Mouse (Mus musculus): ENCODE measurements at regions not wholly inside any gene's neighbourhood (a gene's known extent, or its start where the extent isn't known, plus 50 kb on each side); places are given as distances from the start of the nearest gene placed in this dataset.

- no peak for ATAC-seq (ENCODE audit: low read depth)
- Histone ChIP-seq H3K4me1 (replicated peaks) (peaks cover 26% of the 10 kb centered on the region), H3K4me2 (no peak overlapping the region), H3K9ac (no peak overlapping the region), H3K4me3 (no peak overlapping the region), H3K36me3 (no peaks in the 10 kb centered on the region), H3K27me3 (peaks cover 19% of the 10 kb centered on the region), H3K9me3 (no peaks in the 10 kb centered on the region), H3K27ac (replicated peaks) (no peak overlapping the region)
- 74% methylated on average over 6 of the region's 6 CpGs for WGBS
These were observed 317.2 kb downstream of the Cd83 start for GRCm38 (mm10) chr13:44101806-44102205.

- WGBS: 57% methylated on average over 4 of the region's 4 CpGs
These were observed 317.7 kb downstream of the Cd83 start for GRCm38 (mm10) chr13:44102257-44102656.

GRCm38 (mm10) chr13:44103340-44103739 lies 318.8 kb downstream of the Cd83 start:
- Histone ChIP-seq H3K27me3 (peaks cover 19% of the 10 kb centered on the region), H3K9ac (no peak overlapping the region)

More at GRCm38 (mm10) chr13:44102257-44102656, 317.7 kb downstream of the Cd83 start:
- no peak overlapping the region for H3K9ac ChIP-seq
- peaks cover 19% of the 10 kb centered on the region for H3K27me3 ChIP-seq
- no peaks in the 10 kb centered on the region for H3K9me3 ChIP-seq
- no peak overlapping the region for H3K4me2 ChIP-seq
- H3K4me3 ChIP-seq: no peak overlapping the region
- H3K36me3 ChIP-seq: no peaks in the 10 kb centered on the region
- H3K4me1 ChIP-seq (replicated peaks): peaks cover 26% of the 10 kb centered on the region
- ATAC-seq (ENCODE audit: low read depth): no peak
- H3K27ac ChIP-seq (replicated peaks): no peak overlapping the region

GRCm38 (mm10) chr13:44105161-44105560 lies 320.6 kb downstream of the Cd83 start:
- H3K9me3 ChIP-seq: no peaks in the 10 kb centered on the region
- ATAC-seq (ENCODE audit: low read depth): no peak
- H3K4me3 ChIP-seq: no peak overlapping the region
- no peak overlapping the region for H3K9ac ChIP-seq
- H3K36me3 ChIP-seq: no peaks in the 10 kb centered on the region
- H3K4me1 ChIP-seq (replicated peaks): peaks cover 34% of the 10 kb centered on the region
- WGBS: 69% methylated on average over 5 of the region's 5 CpGs
- H3K27ac ChIP-seq (replicated peaks): no peak overlapping the region
- H3K4me2 ChIP-seq: no peak overlapping the region
- H3K27me3 ChIP-seq: peaks cover 19% of the 10 kb centered on the region

More at GRCm38 (mm10) chr13:44103340-44103739, 318.8 kb downstream of the Cd83 start:
- Histone ChIP-seq H3K4me3 (no peak overlapping the region), H3K36me3 (no peaks in the 10 kb centered on the region), H3K4me1 (replicated peaks) (peaks cover 29% of the 10 kb centered on the region), H3K4me2 (no peak overlapping the region), H3K27ac (replicated peaks) (no peak overlapping the region), H3K9me3 (no peaks in the 10 kb centered on the region)
- 97% methylated on average over 7 of the region's 7 CpGs for WGBS
- ATAC-seq (ENCODE audit: low read depth): no peak

- no peak overlapping the region for H3K27ac ChIP-seq (replicated peaks)
- H3K27me3 ChIP-seq: peaks cover 10% of the 10 kb centered on the region; the same call in 1 of the 2 replicates
- H3K4me2 ChIP-seq: no peak overlapping the region
- no peak overlapping the region for H3K9ac ChIP-seq
- H3K4me3 ChIP-seq: no peak overlapping the region
- H3K36me3 ChIP-seq: no peaks in the 10 kb centered on the region
- 45% methylated on average over 11 of the region's 11 CpGs for WGBS
- no peaks in the 10 kb centered on the region for H3K9me3 ChIP-seq
- ATAC-seq (ENCODE audit: low read depth): no peak
- H3K4me1 ChIP-seq (replicated peaks): peaks cover 22% of the 10 kb centered on the region
These were observed 324.1 kb downstream of the Cd83 start for GRCm38 (mm10) chr13:44108695-44109094.

GRCm38 (mm10) chr13:44113043-44113442 lies 328.5 kb downstream of the Cd83 start:
- no peak overlapping the region for H3K4me3 ChIP-seq
- WGBS: 90% methylated on average over 5 of the region's 5 CpGs
- no peaks in the 10 kb centered on the region for H3K27me3 ChIP-seq
- H3K4me1 ChIP-seq (replicated peaks): peaks cover 27% of the 10 kb centered on the region
- no peak for ATAC-seq (ENCODE audit: low read depth)
- H3K9ac ChIP-seq: no peak overlapping the region
- no peak overlapping the region for H3K27ac ChIP-seq (replicated peaks)
- no peaks in the 10 kb centered on the region for H3K36me3 ChIP-seq
- H3K9me3 ChIP-seq: no peaks in the 10 kb centered on the region
- H3K4me2 ChIP-seq: no peak overlapping the region

GRCm38 (mm10) chr13:44114856-44115255 lies 330.3 kb downstream of the Cd83 start:
- Histone ChIP-seq H3K36me3 (no peaks in the 10 kb centered on the region), H3K27me3 (no peaks in the 10 kb centered on the region), H3K4me3 (no peak overlapping the region), H3K4me1 (replicated peaks) (peaks cover 11% of the 10 kb centered on the region), H3K27ac (replicated peaks) (no peak overlapping the region), H3K4me2 (no peak overlapping the region), H3K9me3 (no peaks in the 10 kb centered on the region), H3K9ac (no peak overlapping the region)
- WGBS: 94% methylated on average over 5 of the region's 5 CpGs
- no peak for ATAC-seq (ENCODE audit: low read depth)

- no peak for ATAC-seq (ENCODE audit: low read depth)
- Histone ChIP-seq H3K27ac (replicated peaks) (no peak overlapping the region), H3K4me1 (replicated peaks) (peaks cover 17% of the 10 kb centered on the region), H3K36me3 (no peaks in the 10 kb centered on the region), H3K4me3 (no peak overlapping the region), H3K4me2 (no peak overlapping the region), H3K9ac (no peak overlapping the region), H3K27me3 (no peaks in the 10 kb centered on the region), H3K9me3 (no peaks in the 10 kb centered on the region)
- 82% methylated on average over 9 of the region's 9 CpGs for WGBS
These were observed 333.3 kb downstream of the Cd83 start for GRCm38 (mm10) chr13:44117841-44118240.

- Histone ChIP-seq H3K4me2 (no peak overlapping the region), H3K27me3 (no peaks in the 10 kb centered on the region), H3K4me3 (no peak overlapping the region), H3K36me3 (no peaks in the 10 kb centered on the region), H3K9ac (no peak overlapping the region), H3K4me1 (replicated peaks) (peaks cover 17% of the 10 kb centered on the region), H3K27ac (replicated peaks) (no peak overlapping the region), H3K9me3 (no peaks in the 10 kb centered on the region)
- ATAC-seq (ENCODE audit: low read depth): no peak
- WGBS: 87% methylated on average over 6 of the region's 6 CpGs
These were observed 334.3 kb downstream of the Cd83 start for GRCm38 (mm10) chr13:44118846-44119245.

- H3K27ac ChIP-seq (replicated peaks): peak overlapping the region; percentile 79
- H3K27me3 ChIP-seq: no peaks in the 10 kb centered on the region
- H3K9ac ChIP-seq: no peak overlapping the region
- no peak overlapping the region for H3K4me3 ChIP-seq
- ATAC-seq (ENCODE audit: low read depth): peak; percentile 73; the same call in 1 of the 2 replicates
- peaks cover 17% of the 10 kb centered on the region for H3K4me1 ChIP-seq (replicated peaks)
- H3K9me3 ChIP-seq: no peaks in the 10 kb centered on the region
- 0 out of 2 replicates have a peak overlapping the region, but pooled peaks have one; percentile 16 for H3K4me2 ChIP-seq
- WGBS: 14% methylated on average over 7 of the region's 8 CpGs
- no peaks in the 10 kb centered on the region for H3K36me3 ChIP-seq
These were observed 336.7 kb downstream of the Cd83 start for GRCm38 (mm10) chr13:44121241-44121671.

GRCm38 (mm10) chr13:44121932-44122331 lies 337.4 kb downstream of the Cd83 start:
- Histone ChIP-seq H3K9ac (no peak overlapping the region), H3K36me3 (no peaks in the 10 kb centered on the region), H3K4me1 (replicated peaks) (peaks cover 16% of the 10 kb centered on the region), H3K9me3 (no peaks in the 10 kb centered on the region), H3K27me3 (no peaks in the 10 kb centered on the region), H3K4me3 (no peak overlapping the region), H3K4me2 (no peak overlapping the region), H3K27ac (replicated peaks) (peak overlapping the region; percentile 79)
- WGBS: 51% methylated on average over 7 of the region's 7 CpGs
- no peak for ATAC-seq (ENCODE audit: low read depth)

- Histone ChIP-seq H3K9ac (no peak overlapping the region), H3K27ac (replicated peaks) (no peak overlapping the region), H3K9me3 (no peaks in the 10 kb centered on the region), H3K4me3 (no peak overlapping the region), H3K4me1 (replicated peaks) (peaks cover 6% of the 10 kb centered on the region), H3K36me3 (no peaks in the 10 kb centered on the region), H3K4me2 (no peak overlapping the region), H3K27me3 (no peaks in the 10 kb centered on the region)
- 46% methylated on average over 10 of the region's 10 CpGs for WGBS
- ATAC-seq (ENCODE audit: low read depth): no peak
These were observed 341.6 kb downstream of the Cd83 start for GRCm38 (mm10) chr13:44126198-44126597.

GRCm38 (mm10) chr13:44128506-44129274 lies 344.1 kb downstream of the Cd83 start:
- 93% methylated on average over 16 of the region's 16 CpGs for WGBS
- H3K36me3 ChIP-seq: no peaks in the 10 kb centered on the region

More at GRCm38 (mm10) chr13:44128506-44129274, 344.1 kb downstream of the Cd83 start:
- H3K4me1 ChIP-seq (replicated peaks): peaks cover 6% of the 10 kb centered on the region
- no peaks in the 10 kb centered on the region for H3K27me3 ChIP-seq
- no peak overlapping the region for H3K27ac ChIP-seq (replicated peaks)
- no peak overlapping the region for H3K4me2 ChIP-seq
- H3K9me3 ChIP-seq: no peaks in the 10 kb centered on the region
- H3K4me3 ChIP-seq: no peak overlapping the region
- H3K9ac ChIP-seq: no peak overlapping the region
- ATAC-seq (ENCODE audit: low read depth): no peak
